Mouse (Mus musculus): ENCODE data around the gene Acad10. TPM values are rescaled to one million over a fixed set of nuclear protein-coding genes. Genes with fewer than 3 reads are reported as not detected.
A peak's percentile ranks its signal among the peaks of the same experiment; 100 is the strongest.
"Not testable (repeated sequence)": the region's sequence is repeated elsewhere in the genome, so short reads cannot be mapped to it uniquely, and the experiment has no call there.

Gene Acad10
- polyA plus RNA-seq, 1 experiment from 2014 or later = 3.5 TPM

DNA sequence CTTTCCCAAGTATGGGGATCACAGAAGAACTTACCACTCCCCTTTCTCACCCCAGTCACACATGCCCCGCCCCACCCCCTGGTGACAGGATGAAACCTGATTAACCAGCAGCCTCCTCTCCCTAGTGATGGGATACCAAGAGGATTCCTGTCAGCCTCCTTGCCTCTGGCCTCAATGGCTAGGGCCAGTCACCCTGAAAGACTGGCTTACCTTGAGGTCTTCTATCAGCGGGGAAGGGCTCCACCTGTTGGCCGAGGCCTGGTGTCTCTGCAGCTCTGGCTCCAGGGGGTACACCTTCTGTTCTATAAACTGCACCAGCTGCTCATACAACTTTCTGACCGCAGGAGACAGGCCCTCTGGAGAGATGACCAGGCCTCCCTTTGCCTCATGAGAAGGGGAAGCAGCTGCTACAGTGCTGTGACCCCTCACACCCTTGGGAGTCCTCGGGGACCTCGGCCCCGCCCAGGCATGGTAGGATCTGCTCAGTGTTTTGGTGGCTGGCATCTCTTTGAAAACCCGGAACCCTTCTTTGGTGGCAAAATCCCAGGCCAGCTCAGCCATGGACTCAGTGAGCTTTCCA is 50.7 kb downstream of the Acad10 start:
- not testable (repeated sequence) for ATAC-seq (ENCODE audit: insufficient read depth, low FRiP score)
- WGBS = 47% methylated on average over 7 of the region's 8 CpGs

DNA sequence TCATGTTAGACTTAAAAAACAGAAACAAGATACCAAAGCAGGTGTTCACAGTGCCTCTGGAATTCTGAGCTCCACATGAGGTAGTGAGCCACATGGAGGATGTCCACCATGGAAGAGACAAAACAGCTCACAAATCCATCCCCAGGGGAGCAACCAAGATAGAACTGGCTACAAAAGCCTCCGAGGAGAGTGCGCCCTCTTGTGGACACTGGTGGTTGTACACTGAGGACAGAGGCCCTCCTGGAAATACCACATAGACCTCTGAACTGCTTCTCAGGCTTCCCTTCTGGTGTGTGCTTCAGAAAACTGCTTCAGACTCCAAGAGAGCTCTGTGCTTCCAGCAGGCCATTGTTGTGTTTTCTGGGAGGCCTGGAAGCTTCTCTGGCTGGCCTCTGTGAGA is 54.2 kb downstream of the Acad10 start:
- H3K36me3 ChIP-seq (ENCODE audit: control insufficient read depth, insufficient read depth, low read length) = no peaks in the 10 kb centered on the region
- H3K27ac ChIP-seq (ENCODE audit: low read length) = no peak overlapping the region
- no peaks in the 10 kb centered on the region for H3K9me3 ChIP-seq (replicated peaks; ENCODE audit: control insufficient read depth, low read length)
- WGBS = 2% methylated on average over 2 of the region's 2 CpGs
- no peak overlapping the region for H3K9ac ChIP-seq (ENCODE audit: low read length)
- ATAC-seq (ENCODE audit: insufficient read depth, low FRiP score) = no peak
- H3K4me1 ChIP-seq (ENCODE audit: control insufficient read depth, insufficient read depth, low read length) = no peaks in the 10 kb centered on the region
- no peak overlapping the region for H3K4me2 ChIP-seq (ENCODE audit: low read depth, low read length)
- no peak overlapping the region for H3K4me3 ChIP-seq (replicated peaks; ENCODE audit: low read length)
- H3K27me3 ChIP-seq (ENCODE audit: control insufficient read depth, insufficient read depth, low read length) = no peaks in the 10 kb centered on the region

More for the DNA sequence above, 50.7 kb downstream of the Acad10 start:
- not testable (repeated sequence) for H3K4me3 ChIP-seq (replicated peaks; ENCODE audit: low read length); H3K4me1 ChIP-seq (ENCODE audit: control insufficient read depth, insufficient read depth, low read length); H3K9me3 ChIP-seq (replicated peaks; ENCODE audit: control insufficient read depth, low read length); H3K27me3 ChIP-seq (ENCODE audit: control insufficient read depth, insufficient read depth, low read length); H3K27ac ChIP-seq (ENCODE audit: low read length); H3K9ac ChIP-seq (ENCODE audit: low read length); H3K36me3 ChIP-seq (ENCODE audit: control insufficient read depth, insufficient read depth, low read length); H3K4me2 ChIP-seq (ENCODE audit: low read depth, low read length)

DNA sequence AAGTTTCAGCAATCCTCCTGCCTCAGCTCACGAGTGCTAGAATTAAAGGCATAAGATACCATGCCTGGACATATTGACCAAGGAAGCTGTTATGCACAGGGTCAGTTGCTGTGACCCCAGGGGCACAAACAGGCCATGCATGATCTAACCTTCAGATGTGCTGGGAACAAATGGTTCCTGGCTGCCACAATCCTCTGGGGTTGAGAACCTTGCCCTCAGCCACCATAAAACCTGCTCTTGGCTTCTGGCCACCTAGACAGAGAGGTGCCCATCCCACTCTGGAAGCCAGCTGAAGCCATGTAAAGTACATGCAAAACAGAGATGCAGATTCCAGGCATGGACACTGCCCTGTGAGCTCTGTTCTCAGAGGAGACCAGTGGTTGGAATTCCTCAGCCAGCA is 56.5 kb downstream of the Acad10 start:
- H3K9ac ChIP-seq (ENCODE audit: low read length); H3K27ac ChIP-seq (ENCODE audit: low read length); H3K4me2 ChIP-seq (ENCODE audit: low read depth, low read length); H3K4me3 ChIP-seq (replicated peaks; ENCODE audit: low read length); H3K9me3 ChIP-seq (replicated peaks; ENCODE audit: control insufficient read depth, low read length); H3K36me3 ChIP-seq (ENCODE audit: control insufficient read depth, insufficient read depth, low read length); H3K27me3 ChIP-seq (ENCODE audit: control insufficient read depth, insufficient read depth, low read length); ATAC-seq (ENCODE audit: insufficient read depth, low FRiP score); H3K4me1 ChIP-seq (ENCODE audit: control insufficient read depth, insufficient read depth, low read length): not testable (repeated sequence)
- 75% methylated on average over 1 of the region's 1 CpGs for WGBS

DNA sequence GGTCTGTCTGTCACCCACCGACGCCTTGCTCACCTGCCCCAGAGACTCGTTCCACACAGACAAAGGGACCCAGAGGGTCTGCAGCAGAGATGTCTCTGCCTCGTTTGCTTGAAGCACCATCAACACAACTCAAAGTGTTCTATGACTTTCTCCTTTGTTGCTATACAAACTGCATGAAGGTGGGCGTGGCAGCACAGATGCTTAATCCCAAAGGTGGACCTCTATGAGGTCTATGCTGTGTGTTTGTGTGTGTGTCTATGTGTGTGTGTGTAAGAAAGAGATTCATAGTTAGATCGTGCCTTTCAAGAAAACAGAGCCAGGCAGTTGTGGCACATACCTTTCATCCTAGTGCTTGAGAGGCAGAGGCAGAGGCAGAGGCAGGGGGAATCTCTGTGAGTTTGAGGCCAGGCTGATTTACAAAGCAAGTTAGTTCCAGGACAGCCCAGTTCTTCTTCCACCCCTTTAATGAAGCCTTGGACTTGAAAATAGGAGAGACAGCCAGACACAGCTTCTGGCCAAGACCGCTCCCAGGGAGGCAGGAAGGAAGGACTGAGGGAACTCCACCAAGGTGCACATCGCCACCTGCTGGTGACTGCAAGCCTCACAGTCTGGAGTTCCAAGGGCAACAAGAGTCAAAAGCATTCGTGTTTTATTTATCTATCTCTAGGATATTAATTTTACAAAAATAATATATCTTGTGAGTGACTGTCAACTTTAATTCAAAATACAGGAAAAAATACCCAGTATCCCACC is 58.6 kb downstream of the Acad10 start:
- ATAC-seq (ENCODE audit: insufficient read depth, low FRiP score) = peak; percentile 70
- H3K4me2 ChIP-seq (ENCODE audit: low read depth, low read length) = 0 out of 2 replicates have a peak overlapping the region, but pooled peaks have one; percentile 2
- H3K9me3 ChIP-seq (replicated peaks; ENCODE audit: control insufficient read depth, low read length) = no peaks in the 10 kb centered on the region
- peak overlapping the region; percentile 16 for H3K27ac ChIP-seq (ENCODE audit: low read length)
- no peaks in the 10 kb centered on the region for H3K27me3 ChIP-seq (ENCODE audit: control insufficient read depth, insufficient read depth, low read length)
- no peak overlapping the region for H3K4me3 ChIP-seq (replicated peaks; ENCODE audit: low read length)
- no peaks in the 10 kb centered on the region for H3K4me1 ChIP-seq (ENCODE audit: control insufficient read depth, insufficient read depth, low read length)
- 26% methylated on average over 9 of the region's 9 CpGs for WGBS
- H3K9ac ChIP-seq (ENCODE audit: low read length) = peak overlapping the region; percentile 27; the same call in 1 of the 2 replicates
- H3K36me3 ChIP-seq (ENCODE audit: control insufficient read depth, insufficient read depth, low read length) = no peaks in the 10 kb centered on the region

DNA sequence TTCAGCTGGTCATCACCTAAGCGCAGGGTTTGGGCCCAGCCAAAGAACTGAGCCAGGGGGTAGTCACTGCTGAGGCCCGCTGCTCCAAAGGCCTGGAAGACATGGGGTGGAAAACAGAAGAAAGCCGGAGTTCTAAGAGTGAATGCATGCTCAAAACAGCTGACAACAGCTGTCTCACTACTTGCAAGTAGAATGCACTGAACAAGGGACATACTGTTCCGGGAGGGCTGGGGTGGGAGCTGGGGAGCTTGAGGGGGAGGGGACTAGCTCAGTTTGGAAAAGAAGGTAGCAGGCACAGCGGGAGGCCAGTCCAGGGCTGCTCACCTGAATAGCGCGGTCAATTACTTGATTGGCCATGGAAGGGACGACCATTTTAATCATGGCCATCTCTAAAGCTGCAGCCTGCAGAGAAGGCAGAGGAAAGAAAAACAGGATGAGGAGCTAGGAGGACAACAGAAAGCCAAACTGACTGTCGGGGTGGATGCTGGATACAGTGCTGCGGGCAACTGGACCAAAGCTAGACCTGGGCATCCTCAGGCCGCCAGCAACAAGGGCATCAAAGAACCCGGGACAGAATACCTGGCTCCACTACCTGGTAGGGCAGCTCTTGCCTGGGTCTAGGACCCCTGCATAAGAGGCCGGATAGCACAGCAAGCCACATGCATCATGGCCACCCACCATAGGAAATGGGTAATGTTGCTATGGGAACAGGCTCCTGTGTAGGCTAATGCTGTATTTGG is 61.3 kb downstream of the Acad10 start:
- peak; percentile 63 for ATAC-seq (ENCODE audit: insufficient read depth, low FRiP score)
- peak overlapping the region; percentile 85 for H3K27ac ChIP-seq (ENCODE audit: low read length)
- WGBS = 63% methylated on average over 13 of the region's 13 CpGs

DNA sequence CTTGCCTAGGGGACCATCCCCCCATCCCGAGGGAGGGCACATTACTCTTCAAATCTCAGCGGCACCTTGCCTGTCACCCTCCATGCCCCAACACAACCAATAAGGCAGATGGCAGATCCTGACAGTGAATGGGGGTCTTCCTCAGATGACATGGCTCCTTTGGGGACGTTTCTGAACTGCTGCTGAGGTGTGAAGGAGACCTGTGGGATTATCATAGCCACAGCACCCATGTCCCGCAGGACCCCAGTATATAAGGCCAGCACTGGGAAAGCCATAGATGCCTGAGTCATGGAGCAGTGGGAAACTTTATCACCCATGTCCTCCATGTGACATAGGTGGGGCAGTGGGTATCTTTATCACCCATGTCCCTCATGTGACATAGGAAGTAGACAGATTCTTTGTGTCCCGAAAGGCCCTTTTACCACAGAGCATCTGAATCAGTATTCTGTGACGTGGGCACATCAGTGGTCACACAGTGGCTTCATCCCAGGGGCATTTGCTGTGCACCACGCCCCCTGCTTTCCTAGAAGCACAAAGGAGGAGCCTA is 62.2 kb downstream of the Acad10 start:
- H3K36me3 ChIP-seq (ENCODE audit: control insufficient read depth, insufficient read depth, low read length) = no peaks in the 10 kb centered on the region
- 79% methylated on average over 7 of the region's 7 CpGs for WGBS
- H3K27ac ChIP-seq (ENCODE audit: low read length) = peak overlapping the region; percentile 85
- H3K4me3 ChIP-seq (replicated peaks; ENCODE audit: low read length) = no peak overlapping the region
- H3K27me3 ChIP-seq (ENCODE audit: control insufficient read depth, insufficient read depth, low read length) = no peaks in the 10 kb centered on the region
- H3K4me2 ChIP-seq (ENCODE audit: low read depth, low read length) = no peak overlapping the region
- H3K9me3 ChIP-seq (replicated peaks; ENCODE audit: control insufficient read depth, low read length) = no peaks in the 10 kb centered on the region
- H3K9ac ChIP-seq (ENCODE audit: low read length) = no peak overlapping the region
- no peak for ATAC-seq (ENCODE audit: insufficient read depth, low FRiP score)
- peaks cover 9% of the 10 kb centered on the region; the same call in 1 of the 2 replicates for H3K4me1 ChIP-seq (ENCODE audit: control insufficient read depth, insufficient read depth, low read length)

More for the DNA sequence above, 61.3 kb downstream of the Acad10 start:
- H3K4me2 ChIP-seq (ENCODE audit: low read depth, low read length) = no peak overlapping the region
- H3K4me1 ChIP-seq (ENCODE audit: control insufficient read depth, insufficient read depth, low read length) = peaks cover 5% of the 10 kb centered on the region; the same call in 1 of the 2 replicates
- H3K27me3 ChIP-seq (ENCODE audit: control insufficient read depth, insufficient read depth, low read length) = no peaks in the 10 kb centered on the region
- H3K36me3 ChIP-seq (ENCODE audit: control insufficient read depth, insufficient read depth, low read length) = no peaks in the 10 kb centered on the region
- no peaks in the 10 kb centered on the region for H3K9me3 ChIP-seq (replicated peaks; ENCODE audit: control insufficient read depth, low read length)
- H3K9ac ChIP-seq (ENCODE audit: low read length) = no peak overlapping the region
- no peak overlapping the region for H3K4me3 ChIP-seq (replicated peaks; ENCODE audit: low read length)

DNA sequence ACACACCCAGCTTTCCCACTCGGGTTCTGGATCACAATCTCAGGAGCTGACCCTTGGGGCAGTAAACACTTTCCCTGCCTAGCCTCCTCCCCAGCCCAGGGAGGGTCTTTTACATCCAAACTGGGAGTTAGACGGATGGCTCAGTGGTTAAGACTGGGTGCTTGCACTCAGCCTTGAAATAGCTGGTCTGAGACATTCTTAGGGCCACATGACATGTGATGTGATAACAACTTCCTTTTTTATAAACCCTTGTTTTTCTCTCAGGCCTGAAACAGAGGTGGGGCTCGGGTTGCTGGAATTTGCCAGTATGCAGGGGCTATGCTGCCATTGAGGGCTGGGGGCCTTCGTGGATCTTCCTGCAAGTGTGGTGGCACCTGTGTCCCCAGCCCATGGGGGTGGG is 63.0 kb downstream of the Acad10 start:
- ATAC-seq (ENCODE audit: insufficient read depth, low FRiP score) = no peak
- H3K9me3 ChIP-seq (replicated peaks; ENCODE audit: control insufficient read depth, low read length) = no peaks in the 10 kb centered on the region
- no peaks in the 10 kb centered on the region for H3K27me3 ChIP-seq (ENCODE audit: control insufficient read depth, insufficient read depth, low read length)

DNA sequence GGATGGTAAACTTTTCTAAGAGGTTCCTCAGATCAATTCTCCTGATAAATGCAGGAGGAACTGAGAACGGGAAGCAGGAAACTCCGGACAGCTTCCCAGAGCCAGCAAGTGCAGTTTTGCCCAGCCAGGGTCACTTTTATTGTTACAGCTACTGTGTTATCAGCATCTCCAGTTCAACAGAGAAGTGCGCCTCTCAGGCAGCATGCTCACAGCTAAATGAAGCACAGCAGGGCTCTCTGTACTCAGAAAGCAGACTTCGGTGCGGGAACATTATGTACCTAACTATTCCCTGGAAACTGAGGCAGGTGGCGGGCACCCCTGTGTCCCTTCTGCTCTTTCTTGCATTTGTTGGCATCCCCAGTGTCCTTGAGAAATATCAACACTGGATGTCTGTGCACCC is 64.1 kb downstream of the Acad10 start:
- no peak overlapping the region for H3K9ac ChIP-seq (ENCODE audit: low read length)
- H3K4me2 ChIP-seq (ENCODE audit: low read depth, low read length) = no peak overlapping the region
- no peak overlapping the region for H3K27ac ChIP-seq (ENCODE audit: low read length)
- no peaks in the 10 kb centered on the region for H3K27me3 ChIP-seq (ENCODE audit: control insufficient read depth, insufficient read depth, low read length)
- no peak for ATAC-seq (ENCODE audit: insufficient read depth, low FRiP score)
- peaks cover 22% of the 10 kb centered on the region for H3K4me1 ChIP-seq (ENCODE audit: control insufficient read depth, insufficient read depth, low read length)
- H3K9me3 ChIP-seq (replicated peaks; ENCODE audit: control insufficient read depth, low read length) = no peaks in the 10 kb centered on the region
- no peaks in the 10 kb centered on the region for H3K36me3 ChIP-seq (ENCODE audit: control insufficient read depth, insufficient read depth, low read length)
- 59% methylated on average over 6 of the region's 6 CpGs for WGBS
- H3K4me3 ChIP-seq (replicated peaks; ENCODE audit: low read length) = no peak overlapping the region

More for the DNA sequence above, 63.0 kb downstream of the Acad10 start:
- Histone ChIP-seq H3K4me1 (ENCODE audit: control insufficient read depth, insufficient read depth, low read length) (peaks cover 15% of the 10 kb centered on the region), H3K4me3 (replicated peaks; ENCODE audit: low read length) (no peak overlapping the region), H3K9ac (ENCODE audit: low read length) (no peak overlapping the region), H3K4me2 (ENCODE audit: low read depth, low read length) (no peak overlapping the region), H3K36me3 (ENCODE audit: control insufficient read depth, insufficient read depth, low read length) (no peaks in the 10 kb centered on the region), H3K27ac (ENCODE audit: low read length) (no peak overlapping the region)
- 63% methylated on average over 4 of the region's 4 CpGs for WGBS

DNA sequence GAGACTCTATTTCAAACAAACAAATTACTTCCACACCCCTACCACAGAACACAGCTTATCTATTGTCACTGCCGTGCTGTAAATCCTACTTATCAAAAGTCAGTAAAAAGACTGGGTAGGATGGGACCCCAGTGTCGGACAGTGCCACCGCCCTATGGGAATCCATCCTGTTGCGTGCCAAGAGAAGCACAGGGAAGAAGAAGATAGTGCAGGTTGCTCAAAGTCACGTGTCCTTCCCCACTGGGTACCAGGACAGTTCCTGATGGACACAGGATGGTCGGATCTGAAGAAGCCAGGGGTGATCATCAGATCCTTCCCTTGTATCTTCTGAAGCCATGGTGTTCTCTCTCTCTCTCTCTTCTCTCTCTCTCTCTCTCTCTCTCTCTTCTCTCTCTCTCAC is 64.6 kb downstream of the Acad10 start:
- Histone ChIP-seq H3K4me3 (replicated peaks; ENCODE audit: low read length) (no peak overlapping the region), H3K27me3 (ENCODE audit: control insufficient read depth, insufficient read depth, low read length) (no peaks in the 10 kb centered on the region)

More for the DNA sequence above, 64.6 kb downstream of the Acad10 start:
- Histone ChIP-seq H3K4me1 (ENCODE audit: control insufficient read depth, insufficient read depth, low read length) (peaks cover 22% of the 10 kb centered on the region), H3K9me3 (replicated peaks; ENCODE audit: control insufficient read depth, low read length) (no peaks in the 10 kb centered on the region), H3K9ac (ENCODE audit: low read length) (no peak overlapping the region), H3K36me3 (ENCODE audit: control insufficient read depth, insufficient read depth, low read length) (no peaks in the 10 kb centered on the region), H3K4me2 (ENCODE audit: low read depth, low read length) (no peak overlapping the region), H3K27ac (ENCODE audit: low read length) (no peak overlapping the region)
- ATAC-seq (ENCODE audit: insufficient read depth, low FRiP score) = no peak
- WGBS = 77% methylated on average over 6 of the region's 6 CpGs

All from stomach, embryonic 16.5 days (tissue).